Mouse (Mus musculus) embryonic fibroblast, embryonic 13.5 days (primary cell): ENCODE results near the gene Tmeff1. TPM values are rescaled to one million over a fixed set of nuclear protein-coding genes. Genes with fewer than 3 reads are reported as not detected.
A peak's percentile ranks its signal among the peaks of the same experiment; 100 is the strongest.

Experiments
- H3K27ac ChIP-seq: 2 replicates; pipeline ENCODE4 v1.5.1; 2012; ENCODE audit warnings: low read length, control low read depth, inconsistent platforms; ENCODE audit not compliant: insufficient read depth
- H3K4me1 ChIP-seq: 2 replicates; pipeline ENCODE4 v1.6.1; 2011; ENCODE audit warnings: low read length; ENCODE audit not compliant: control insufficient read depth, insufficient read depth
- H3K4me3 ChIP-seq: 2 replicates; pipeline ENCODE4 v1.5.1; 2011; ENCODE audit warnings: mild to moderate bottlenecking, control low read depth, low read length; ENCODE audit not compliant: insufficient read depth
- CTCF ChIP-seq: IDR thresholded peaks from 2 replicates; pipeline ENCODE4 v1.5.1; 2011; ENCODE audit warnings: mild to moderate bottlenecking, control low read depth, low read length, moderate library complexity, borderline replicate concordance; ENCODE audit not compliant: insufficient read depth
- POLR2A ChIP-seq: IDR thresholded peaks from 2 replicates; pipeline ENCODE4 v1.6.1; 2011; ENCODE audit warnings: low read depth, mild to moderate bottlenecking, control low read depth, low read length, moderate library complexity
- polyA plus RNA-seq: library from polyadenylated mRNA; stranded (reverse); fragments of >200 nt; gene quantifications from 2 replicates; pipeline ENCODE4 v1.2.4, GENCODE M21; 2011; ENCODE audit warnings: low read depth; ENCODE audit not compliant: missing spikeins, insufficient read length

Gene Tmeff1
- polyA plus RNA-seq, 1 experiment = 125 TPM

GRCm38 (mm10) chr4:48585241-48586098, 496 bp downstream of the Tmeff1 start:
- peak; percentile 57 for TF ChIP-seq POLR2A
- no peak for TF ChIP-seq CTCF
- no peaks in the 10 kb centered on the region for H3K4me1 ChIP-seq
- H3K4me3 ChIP-seq = peak overlapping the region; percentile 81
- peak overlapping the region; percentile 12 for H3K27ac ChIP-seq

GRCm38 (mm10) chr4:48586099-48586821, 1.3 kb downstream of the Tmeff1 start:
- TF ChIP-seq POLR2A = no peak; the same call in 1 of the 2 replicates
- TF ChIP-seq CTCF = no peak
- Histone ChIP-seq H3K27ac (peak overlapping the region; percentile 12; the same call in 1 of the 2 replicates), H3K4me3 (peak overlapping the region; percentile 81), H3K4me1 (no peaks in the 10 kb centered on the region)

- H3K4me3 ChIP-seq = no peak overlapping the region
- no peak overlapping the region for H3K27ac ChIP-seq
- no peaks in the 10 kb centered on the region for H3K4me1 ChIP-seq
- no peak for TF ChIP-seq CTCF
- no peak for TF ChIP-seq POLR2A
Measured at GRCm38 (mm10) chr4:48587526-48587925, 2.6 kb downstream of the Tmeff1 start.

GRCm38 (mm10) chr4:48588576-48588975, 3.6 kb downstream of the Tmeff1 start:
- Histone ChIP-seq H3K27ac (no peak overlapping the region), H3K4me3 (no peak overlapping the region), H3K4me1 (no peaks in the 10 kb centered on the region)
- TF ChIP-seq CTCF = no peak
- TF ChIP-seq POLR2A = no peak

GRCm38 (mm10) chr4:48590862-48591261, 5.9 kb downstream of the Tmeff1 start:
- Histone ChIP-seq H3K4me1 (no peaks in the 10 kb centered on the region), H3K4me3 (no peak overlapping the region), H3K27ac (no peak overlapping the region)
- TF ChIP-seq CTCF (no peak), POLR2A (no peak)

GRCm38 (mm10) chr4:48591390-48591789, 6.4 kb downstream of the Tmeff1 start:
- Histone ChIP-seq H3K4me1 (no peaks in the 10 kb centered on the region), H3K4me3 (no peak overlapping the region), H3K27ac (no peak overlapping the region)
- TF ChIP-seq POLR2A (no peak), CTCF (no peak)

- TF ChIP-seq POLR2A (no peak), CTCF (no peak)
- no peaks in the 10 kb centered on the region for H3K4me1 ChIP-seq
- no peak overlapping the region for H3K4me3 ChIP-seq
- no peak overlapping the region for H3K27ac ChIP-seq
Measured at GRCm38 (mm10) chr4:48592328-48592727, 7.4 kb downstream of the Tmeff1 start.

- Histone ChIP-seq H3K4me3 (no peak overlapping the region), H3K4me1 (no peaks in the 10 kb centered on the region), H3K27ac (no peak overlapping the region)
- no peak for TF ChIP-seq CTCF
- no peak for TF ChIP-seq POLR2A
Measured at GRCm38 (mm10) chr4:48592844-48593243, 7.9 kb downstream of the Tmeff1 start.

GRCm38 (mm10) chr4:48596111-48596510, 11.1 kb downstream of the Tmeff1 start:
- no peaks in the 10 kb centered on the region for H3K4me1 ChIP-seq
- no peak overlapping the region for H3K27ac ChIP-seq
- TF ChIP-seq CTCF (no peak), POLR2A (no peak)
- H3K4me3 ChIP-seq = no peak overlapping the region

- TF ChIP-seq POLR2A (no peak), CTCF (no peak)
- H3K4me3 ChIP-seq = no peak overlapping the region
- H3K27ac ChIP-seq = no peak overlapping the region
- H3K4me1 ChIP-seq = no peaks in the 10 kb centered on the region
Measured at GRCm38 (mm10) chr4:48605650-48606049, 20.7 kb downstream of the Tmeff1 start.
